Mouse (Mus musculus): Measurements from ENCODE around the gene Mpdu1.

Gene Mpdu1

GRCm38 (mm10) chr11:69689891-69690290 lies 27.4 kb upstream of the Mpdu1 start:
- no peak for DNase-seq

- DNase-seq = no peak
Measured at GRCm38 (mm10) chr11:69687061-69687460, 24.6 kb upstream of the Mpdu1 start.

- peak; percentile 72 for DNase-seq
Measured at GRCm38 (mm10) chr11:69686377-69686776, 23.9 kb upstream of the Mpdu1 start.

GRCm38 (mm10) chr11:69685526-69686148 lies 23.2 kb upstream of the Mpdu1 start, which contains the start of gene Tnfsf13:
TSS of gene Tnfsf13 (minus strand) at chr11:69685784.
- DNase-seq = peak; percentile 82

- no peak for DNase-seq
Measured at GRCm38 (mm10) chr11:69684936-69685335, 22.5 kb upstream of the Mpdu1 start.

GRCm38 (mm10) chr11:69684128-69684745 lies 21.8 kb upstream of the Mpdu1 start:
- DNase-seq = no peak

- DNase-seq = no peak
Measured at GRCm38 (mm10) chr11:69683576-69683975, 21.1 kb upstream of the Mpdu1 start.

- DNase-seq = peak; percentile 85
Measured at GRCm38 (mm10) chr11:69682840-69683533, 20.5 kb upstream of the Mpdu1 start.

GRCm38 (mm10) chr11:69682209-69682839 lies 19.9 kb upstream of the Mpdu1 start:
- no peak for DNase-seq

- peak; percentile 95 for DNase-seq
Measured at GRCm38 (mm10) chr11:69681314-69682208, 19.1 kb upstream of the Mpdu1 start, which contains the start of gene Senp3. TSS of gene Senp3 (minus strand) at chr11:69682084.

- no peak for DNase-seq
Measured at GRCm38 (mm10) chr11:69680136-69680855, 17.9 kb upstream of the Mpdu1 start.

- DNase-seq = no peak
Measured at GRCm38 (mm10) chr11:69679144-69679543, 16.7 kb upstream of the Mpdu1 start.

- peak; percentile 100 for DNase-seq
Measured at GRCm38 (mm10) chr11:69672211-69672706, 9.8 kb upstream of the Mpdu1 start, which contains the start of gene Eif4a1. TSS of gene Eif4a1 (minus strand) at chr11:69672423.

- DNase-seq = no peak
Measured at GRCm38 (mm10) chr11:69671726-69672124, 9.3 kb upstream of the Mpdu1 start.

GRCm38 (mm10) chr11:69670786-69671725 lies 8.6 kb upstream of the Mpdu1 start:
- DNase-seq = peak; percentile 94

GRCm38 (mm10) chr11:69666665-69667005 lies 4.2 kb upstream of the Mpdu1 start:
- no peak for DNase-seq

GRCm38 (mm10) chr11:69665961-69666664 lies 3.7 kb upstream of the Mpdu1 start, which contains the start of gene Cd68:
TSS of gene Cd68 (minus strand) at chr11:69666153.
- DNase-seq = no peak

- no peak for DNase-seq
Measured at GRCm38 (mm10) chr11:69665457-69665960, 3.1 kb upstream of the Mpdu1 start.

- DNase-seq = no peak
Measured at GRCm38 (mm10) chr11:69664841-69665240, 2.4 kb upstream of the Mpdu1 start.

Measured in cerebellum, adult 11 months (tissue).